Mouse (Mus musculus) liver (tissue): ENCODE measurements around the gene 1700067K01Rik.

Experiments used
- DNase-seq: peaks from one replicate; pipeline ENCODE4 v3.0.0-alpha.2; 2020; ENCODE audit warnings: mixed read lengths

1700067K01Rik gene

GRCm38 (mm10) chr8:84001281-84002000, at the start of gene 1700067K01Rik:
TSS of gene 1700067K01Rik (plus strand) at chr8:84001502.
- no peak for DNase-seq

- no peak for DNase-seq
These were observed 46.6 kb upstream of the 1700067K01Rik start for GRCm38 (mm10) chr8:83954749-83955105.

- DNase-seq: peak; percentile 100
These were observed 46.0 kb upstream of the 1700067K01Rik start, which contains the start of the genes Gm10644 and Asf1b for GRCm38 (mm10) chr8:83955106-83955957. TSS of gene Gm10644 (minus strand) at chr8:83955205. TSS of gene Asf1b (plus strand) at chr8:83955507.

GRCm38 (mm10) chr8:83955958-83956218, 45.4 kb upstream of the 1700067K01Rik start:
- DNase-seq: no peak

GRCm38 (mm10) chr8:83956789-83957188, 44.5 kb upstream of the 1700067K01Rik start:
- peak; percentile 54 for DNase-seq

- no peak for DNase-seq
These were observed 37.1 kb upstream of the 1700067K01Rik start for GRCm38 (mm10) chr8:83964015-83964765.

GRCm38 (mm10) chr8:83967701-83968100, 33.6 kb upstream of the 1700067K01Rik start:
- DNase-seq: no peak

GRCm38 (mm10) chr8:83971121-83971520, 30.2 kb upstream of the 1700067K01Rik start:
- DNase-seq: no peak

GRCm38 (mm10) chr8:83971661-83972060, 29.6 kb upstream of the 1700067K01Rik start:
- no peak for DNase-seq

GRCm38 (mm10) chr8:83972150-83973120, 28.9 kb upstream of the 1700067K01Rik start, which contains the start of gene Prkaca:
TSS of gene Prkaca (plus strand) at chr8:83972993.
- peak; percentile 99 for DNase-seq

GRCm38 (mm10) chr8:83973161-83974031, 27.9 kb upstream of the 1700067K01Rik start:
- DNase-seq: no peak

- DNase-seq: no peak
These were observed 26.8 kb upstream of the 1700067K01Rik start for GRCm38 (mm10) chr8:83974521-83974920.

- peak; percentile 36 for DNase-seq
These were observed 25.1 kb upstream of the 1700067K01Rik start for GRCm38 (mm10) chr8:83976101-83976630.

GRCm38 (mm10) chr8:83976779-83977350, 24.4 kb upstream of the 1700067K01Rik start:
- DNase-seq: no peak

GRCm38 (mm10) chr8:83977646-83978045, 23.7 kb upstream of the 1700067K01Rik start:
- no peak for DNase-seq

- no peak for DNase-seq
These were observed 23.1 kb upstream of the 1700067K01Rik start for GRCm38 (mm10) chr8:83978200-83978599.

GRCm38 (mm10) chr8:83980250-83980649, 21.1 kb upstream of the 1700067K01Rik start:
- DNase-seq: no peak

GRCm38 (mm10) chr8:83980845-83981244, 20.5 kb upstream of the 1700067K01Rik start:
- no peak for DNase-seq

GRCm38 (mm10) chr8:83981533-83981932, 19.8 kb upstream of the 1700067K01Rik start:
- no peak for DNase-seq

- DNase-seq: peak; percentile 23
These were observed 18.9 kb upstream of the 1700067K01Rik start for GRCm38 (mm10) chr8:83982449-83982848.
